Comparison of ENCODE assay signal across 9 mouse cellular contexts in the genomic region with DNA sequence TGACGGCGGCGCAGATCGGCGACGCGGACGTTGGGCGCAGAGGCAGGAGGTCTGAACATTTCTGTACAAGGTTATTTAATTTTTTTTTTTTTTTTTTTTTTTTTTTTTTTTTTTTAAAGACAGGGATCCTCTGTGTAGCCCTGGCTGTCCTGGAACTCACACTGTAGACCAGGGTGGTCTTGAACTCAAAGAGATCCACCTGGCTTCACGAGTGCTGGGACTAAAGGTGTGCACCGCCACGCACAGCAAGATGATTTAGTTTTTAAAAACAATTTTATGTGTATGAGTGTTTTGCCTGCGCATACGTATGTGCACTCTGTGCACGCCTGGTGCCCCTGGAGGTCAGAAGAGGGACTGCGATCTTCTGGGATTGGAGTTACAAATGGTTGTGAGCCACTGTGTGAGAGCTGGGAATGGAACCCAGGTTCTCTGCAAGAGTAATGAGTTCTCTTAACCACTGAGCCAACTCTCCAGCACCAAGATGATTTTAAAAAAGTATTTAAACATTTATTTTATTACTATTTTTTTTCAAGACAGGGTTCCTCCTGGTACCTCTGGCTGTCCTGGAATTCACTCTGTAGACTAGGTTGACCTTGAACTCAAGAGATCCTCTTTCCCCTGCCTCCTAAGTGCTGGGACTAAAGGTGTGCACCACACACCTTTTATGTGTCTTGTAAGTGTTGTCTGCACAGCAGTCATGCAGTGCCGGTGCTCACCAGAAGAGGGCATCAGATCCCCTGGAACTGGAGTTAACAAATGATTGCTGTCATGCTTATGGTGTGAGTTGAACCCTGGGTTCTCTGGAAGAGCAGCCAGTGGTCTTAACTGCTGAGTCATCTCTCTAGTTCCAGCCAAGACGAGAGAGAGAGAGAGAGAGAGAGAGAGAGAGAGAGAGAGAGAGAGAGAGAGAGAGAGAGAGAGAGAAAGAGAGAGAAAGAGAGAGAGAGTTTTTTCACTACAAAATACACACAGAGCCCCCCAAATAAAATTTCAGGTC. TPM values are rescaled to one million over a fixed set of nuclear protein-coding genes. Genes with fewer than 3 reads are reported as not detected.
A peak's percentile ranks its signal among the peaks of the same experiment; 100 is the strongest.
DNase-seq lines count a peak whose midpoint lies in the region; ATAC-seq and TF ChIP-seq lines count a peak whose summit lies in the region.
"Had no signal": no experiment of that assay in that cellular context is flagged by ENCODE, and none has a peak within 500 bp of the region (broad histone marks: within the 10 kb centered on the region; RNA-seq: fewer than 3 reads in every experiment).

A gene (minus strand): TSS at position 51 of the 997 bp plus-strand sequence.

- TF ChIP-seq CTCF in thymus, adult 2 months (IDR thresholded peaks at IDR 0.05; ENCODE audit: borderline replicate concordance, control insufficient read depth, extremely low read depth, insufficient read depth, low read length, poor library complexity) = peak; percentile 20; the same call in 1 of the 2 replicates

- no peak within 1 kb of the TSS for H3K4me3 ChIP-seq in thymus, adult 2 months (ENCODE audit: control insufficient read depth, insufficient read depth, low read length)

- no peaks in the 10 kb centered on the region for H3K36me3 ChIP-seq in thymus, adult 2 months (ENCODE audit: control insufficient read depth, insufficient read depth, low read length)

- DNase-seq in cerebellum, postnatal 10 days = peak; percentile 61 to 69
- no peak for DNase-seq in cerebellum, adult 9-10 months
- peak; percentile 52 to 55 for DNase-seq in layer of hippocampus, postnatal 10 days (ENCODE audit: low spot score in 2 of 2)
- DNase-seq in layer of hippocampus, adult 8-10 months (ENCODE audit: low spot score in 2 of 2) = no peak
- peak; percentile 95 for DNase-seq in ZHBTc4 (ENCODE audit: low read depth, low spot score)
- peak; percentile 25 to 62 for DNase-seq in heart, postnatal 36 days
- DNase-seq in thymus, adult 2 months = peak; percentile 64

- H3K27ac ChIP-seq in thymus, adult 2 months (ENCODE audit: control insufficient read depth, insufficient read depth, low read length) = no peak within 1 kb of the TSS

- peak; percentile 73 for ATAC-seq in megakaryocyte progenitor cell, adult 5-6 weeks (replicated peaks; ENCODE audit: poor library complexity)

- intact Hi-C loops in heart, postnatal 36 days (cut with DNase I) = loop anchor here (5.0 kb wide), 1 partner anchor 150 kb away; no protein-coding TSS in a partner anchor

- TF ChIP-seq POLR2A in thymus, adult 2 months (IDR thresholded peaks at IDR 0.05; ENCODE audit: control insufficient read depth, extremely low read depth, insufficient read depth, low read length, poor library complexity) = no peak

- no peaks in the 10 kb centered on the region for H3K27me3 ChIP-seq in thymus, adult 2 months (ENCODE audit: control insufficient read depth, insufficient read depth, low read length)

- 88% methylated on average over 18 of the region's 18 CpGs for WGBS in thymus, adult 2 months

- H3K4me1 ChIP-seq in thymus, adult 2 months (replicated peaks; ENCODE audit: control insufficient read depth, insufficient read depth, low read length) = no peaks in the 10 kb centered on the region

RNA-seq across cellular contexts. Expression of the gene that starts here (rescaled TPM):
- total RNA-seq in layer of hippocampus, postnatal 10 days (2021) = not detected
- not detected for total RNA-seq in layer of hippocampus, adult 8-10 months (2022)
- total RNA-seq in heart, postnatal 36 days (2021) = not detected
- not detected in 2 replicates for total RNA-seq in megakaryocyte progenitor cell, adult 5-6 weeks (2015)
- total RNA-seq in megakaryocyte progenitor cell, adult 5-6 weeks (2017) = not detected in 2 replicates
- not detected in 2 replicates for polyA plus RNA-seq in thymus, adult 2 months (2012; rRNA removed)
- total RNA-seq: layer of hippocampus, postnatal 25 days had no signal

Comparison
In these comparisons a context has a peak if more than half of its experiments do, and no peak if none do; other contexts are left out.
1. DNase-seq: peak in cerebellum, postnatal 10 days (2 of 2) and ZHBTc4 (single experiment); none in cerebellum, adult 9-10 months (single experiment) and layer of hippocampus, adult 8-10 months (0 of 2).
2. Peak in DNase-seq in layer of hippocampus, postnatal 10 days; RNA of the gene not detected or under 1 TPM.
3. Peak in DNase-seq in heart, postnatal 36 days; RNA of the gene not detected or under 1 TPM.
4. Peak in ATAC-seq in megakaryocyte progenitor cell, adult 5-6 weeks; RNA of the gene not detected or under 1 TPM.
5. Peak in DNase-seq in thymus, adult 2 months; RNA of the gene not detected or under 1 TPM.